9 mouse cellular contexts compared by ENCODE assay signal in the genomic region with DNA sequence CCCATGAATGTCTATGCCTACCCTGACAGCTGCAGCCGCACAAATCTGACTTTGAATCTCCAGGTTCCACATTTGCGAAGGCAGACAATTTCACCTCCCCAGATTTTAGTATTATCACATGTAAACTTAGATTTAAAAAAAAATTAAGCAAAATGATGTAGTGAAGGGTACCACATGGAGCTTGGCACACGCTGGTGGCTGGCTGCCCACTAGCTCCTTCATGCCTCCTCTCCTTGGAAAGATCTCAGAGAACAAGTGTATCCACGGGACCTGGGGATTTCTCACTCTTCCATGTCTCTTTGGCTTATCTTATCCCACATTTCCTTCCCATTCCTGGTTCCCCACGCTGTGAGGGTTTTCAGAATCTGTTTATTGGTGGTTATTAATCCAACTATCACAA.
"Had no signal": no experiment of that assay in that cellular context is flagged by ENCODE, and none has a peak within 500 bp of the region (broad histone marks: within the 10 kb centered on the region; RNA-seq: fewer than 3 reads in every experiment).

No protein-coding gene starts in this region.

- H3K36me3 ChIP-seq: kidney, embryonic 15.5 days; limb, embryonic 13.5 days; midbrain, embryonic 12.5 days had no signal

- H3K9ac ChIP-seq: kidney, embryonic 15.5 days; limb, embryonic 13.5 days; liver, embryonic 14.5 days; midbrain, embryonic 12.5 days had no signal

- DNase-seq: kidney, postnatal 14 days; lung, adult 18-20 months; thymus, postnatal 4 days had no signal

- H3K27me3 ChIP-seq: kidney, embryonic 15.5 days; limb, embryonic 13.5 days; midbrain, embryonic 12.5 days had no signal

- H3K4me1 ChIP-seq: limb, embryonic 13.5 days had no signal

- H3K27ac ChIP-seq: kidney, embryonic 15.5 days; left cerebral cortex, adult 2 months; limb, embryonic 13.5 days; liver, embryonic 14.5 days; midbrain, embryonic 12.5 days; stomach, postnatal 0 days had no signal

- H3K9me3 ChIP-seq: kidney, embryonic 15.5 days; limb, embryonic 13.5 days had no signal

- H3K4me2 ChIP-seq: kidney, embryonic 15.5 days; limb, embryonic 13.5 days; midbrain, embryonic 12.5 days had no signal

- H3K4me3 ChIP-seq: kidney, embryonic 15.5 days; left cerebral cortex, adult 2 months; limb, embryonic 13.5 days; midbrain, embryonic 12.5 days had no signal
